19 mouse cellular contexts compared by ENCODE assay signal in genomic region chr19:44904141-44904720, GRCm38 (mm10). TPM values are rescaled to one million over a fixed set of nuclear protein-coding genes. Genes with fewer than 3 reads are reported as not detected.
DNase-seq lines count a peak whose midpoint lies in the region; ATAC-seq and TF ChIP-seq lines count a peak whose summit lies in the region.
"Had no signal": no experiment of that assay in that cellular context is flagged by ENCODE, and none has a peak within 500 bp of the region (broad histone marks: within the 10 kb centered on the region; RNA-seq: fewer than 3 reads in every experiment).

No protein-coding gene starts in this region.

- no peak for ATAC-seq in intestine, embryonic 14.5 days (replicated peaks; ENCODE audit: low FRiP score, low TSS enrichment, low read depth)
- no peak for ATAC-seq in intestine, postnatal 0 days
- ATAC-seq in embryonic facial prominence, embryonic 15.5 days (ENCODE audit: insufficient number of reproducible peaks, low FRiP score, low TSS enrichment, low read depth): 0 out of 2 replicates have a peak, but pooled peaks have one; percentile 17
- ATAC-seq in liver, postnatal 0 days: no peak
- ATAC-seq: activated CD4-positive, CD25-positive, alpha-beta regulatory T cell, adult 4 months; forebrain, embryonic 13.5 days; Patski had no signal

- H3K4me2 ChIP-seq in intestine, embryonic 14.5 days (ENCODE audit: low read length): no peak overlapping the region
- H3K4me2 ChIP-seq in intestine, postnatal 0 days (replicated peaks; ENCODE audit: low read depth): no peak overlapping the region
- H3K4me2 ChIP-seq in embryonic facial prominence, embryonic 15.5 days (replicated peaks): no peak overlapping the region
- H3K4me2 ChIP-seq in myocyte (ENCODE audit: low read depth): no peak overlapping the region
- no peak overlapping the region for H3K4me2 ChIP-seq in liver, postnatal 0 days (ENCODE audit: low read depth, low read length)
- H3K4me2 ChIP-seq: forebrain, embryonic 13.5 days; heart, embryonic 12.5 days; midbrain, embryonic 11.5 days had no signal

- peaks cover 79% of the 10 kb centered on the region for H3K4me1 ChIP-seq in intestine, embryonic 14.5 days (replicated peaks; ENCODE audit: control insufficient read depth, insufficient read depth, low read length)
- peaks cover 19% of the 10 kb centered on the region for H3K4me1 ChIP-seq in intestine, postnatal 0 days (replicated peaks; ENCODE audit: control insufficient read depth, insufficient read depth, low read length)
- H3K4me1 ChIP-seq in embryonic facial prominence, embryonic 10.5 days: peaks cover 79% of the 10 kb centered on the region
- peaks cover 26% of the 10 kb centered on the region for H3K4me1 ChIP-seq in embryonic facial prominence, embryonic 15.5 days
- peaks cover 4% of the 10 kb centered on the region; the same call in 1 of the 2 replicates for H3K4me1 ChIP-seq in liver, postnatal 0 days (ENCODE audit: insufficient read depth)

- no peaks in the 10 kb centered on the region for H3K9me3 ChIP-seq in intestine, embryonic 14.5 days (ENCODE audit: control insufficient read depth, low read length)
- H3K9me3 ChIP-seq in intestine, postnatal 0 days (ENCODE audit: control insufficient read depth): no peaks in the 10 kb centered on the region
- no peaks in the 10 kb centered on the region for H3K9me3 ChIP-seq in embryonic facial prominence, embryonic 10.5 days
- no peaks in the 10 kb centered on the region for H3K9me3 ChIP-seq in embryonic facial prominence, embryonic 15.5 days (replicated peaks)
- no peaks in the 10 kb centered on the region for H3K9me3 ChIP-seq in liver, postnatal 0 days (ENCODE audit: low read length)
- H3K9me3 ChIP-seq: forebrain, embryonic 13.5 days; heart, embryonic 12.5 days had no signal

- H3ac ChIP-seq in myocyte (ENCODE audit: control insufficient read depth, insufficient read length): no peak overlapping the region

- WGBS in intestine, embryonic 14.5 days: 32% methylated on average over 6 of the region's 6 CpGs
- WGBS in intestine, postnatal 0 days: 56% methylated on average over 6 of the region's 6 CpGs
- WGBS in embryonic facial prominence, embryonic 10.5 days: 26% methylated on average over 6 of the region's 6 CpGs
- 25% methylated on average over 6 of the region's 6 CpGs for WGBS in embryonic facial prominence, embryonic 15.5 days
- WGBS in liver, postnatal 0 days (ENCODE audit: insufficient replicate concordance): 51% methylated on average over 6 of the region's 6 CpGs

- no peaks in the 10 kb centered on the region for H3K36me3 ChIP-seq in intestine, embryonic 14.5 days (ENCODE audit: control insufficient read depth, insufficient read depth, low read length)
- no peaks in the 10 kb centered on the region for H3K36me3 ChIP-seq in intestine, postnatal 0 days (ENCODE audit: control insufficient read depth, insufficient read depth)
- H3K36me3 ChIP-seq in embryonic facial prominence, embryonic 10.5 days (replicated peaks): no peaks in the 10 kb centered on the region
- no peaks in the 10 kb centered on the region for H3K36me3 ChIP-seq in embryonic facial prominence, embryonic 15.5 days
- no peaks in the 10 kb centered on the region for H3K36me3 ChIP-seq in myocyte (ENCODE audit: control insufficient read depth, insufficient read depth)
- H3K36me3 ChIP-seq in liver, postnatal 0 days (replicated peaks; ENCODE audit: insufficient read depth, low read length): no peaks in the 10 kb centered on the region
- H3K36me3 ChIP-seq: heart, embryonic 12.5 days had no signal

- H3K27me3 ChIP-seq in intestine, embryonic 14.5 days (replicated peaks; ENCODE audit: control insufficient read depth, insufficient read depth, low read length): no peaks in the 10 kb centered on the region
- H3K27me3 ChIP-seq in intestine, postnatal 0 days (replicated peaks; ENCODE audit: control insufficient read depth, insufficient read depth, low read length): no peaks in the 10 kb centered on the region
- peaks cover 15% of the 10 kb centered on the region; the same call in 1 of the 2 replicates for H3K27me3 ChIP-seq in embryonic facial prominence, embryonic 10.5 days (replicated peaks; ENCODE audit: low read depth, poor library complexity, severe bottlenecking)
- no peaks in the 10 kb centered on the region for H3K27me3 ChIP-seq in embryonic facial prominence, embryonic 15.5 days
- no peaks in the 10 kb centered on the region for H3K27me3 ChIP-seq in myocyte (ENCODE audit: control insufficient read depth, insufficient read depth, insufficient read length)
- H3K27me3 ChIP-seq in liver, postnatal 0 days (ENCODE audit: insufficient read depth, low read length): no peaks in the 10 kb centered on the region
- H3K27me3 ChIP-seq: forebrain, embryonic 13.5 days; heart, embryonic 12.5 days; Patski had no signal

- TF ChIP-seq CTCF in intestine, postnatal 0 days (IDR thresholded peaks at IDR 0.05; ENCODE audit: low read depth): no peak
- no peak for TF ChIP-seq CTCF in liver, postnatal 0 days (IDR thresholded peaks at IDR 0.05; ENCODE audit: low read depth)

- TF ChIP-seq POLR2A in myocyte (IDR thresholded peaks at IDR 0.05; ENCODE audit: insufficient read length, low read depth): no peak

- no peak for TF ChIP-seq EP300 in liver, postnatal 0 days (IDR thresholded peaks at IDR 0.05; ENCODE audit: low read depth)

- DNase-seq in intestine, embryonic 14.5 days (ENCODE audit: low spot score): no peak
- DNase-seq in embryonic facial prominence, embryonic 10.5 days (ENCODE audit: low spot score): no peak
- no peak for DNase-seq in liver, postnatal 0 days
- no peak for DNase-seq in layer of hippocampus, postnatal 14 days (ENCODE audit: low spot score in 2 of 2)
- DNase-seq: adrenal gland, postnatal 25 days; cerebellum, adult 9-10 months; gastrocnemius, postnatal 25 days; heart, postnatal 36 days; layer of hippocampus, postnatal 36 days; thymus, adult 18-20 months had no signal

- no peak overlapping the region for H3K4me3 ChIP-seq in intestine, embryonic 14.5 days (ENCODE audit: low read depth, low read length)
- H3K4me3 ChIP-seq in intestine, postnatal 0 days (ENCODE audit: low read depth, low read length): no peak overlapping the region
- no peak overlapping the region for H3K4me3 ChIP-seq in embryonic facial prominence, embryonic 10.5 days
- no peak overlapping the region for H3K4me3 ChIP-seq in embryonic facial prominence, embryonic 15.5 days (replicated peaks)
- no peak overlapping the region for H3K4me3 ChIP-seq in myocyte
- no peak overlapping the region for H3K4me3 ChIP-seq in liver, postnatal 0 days (ENCODE audit: low read depth, low read length)
- H3K4me3 ChIP-seq: forebrain, embryonic 13.5 days; heart, embryonic 12.5 days had no signal

- no peak overlapping the region for H3K9ac ChIP-seq in intestine, embryonic 14.5 days (ENCODE audit: low read length)
- H3K9ac ChIP-seq in intestine, postnatal 0 days (ENCODE audit: low read depth, low read length): no peak overlapping the region
- H3K9ac ChIP-seq in embryonic facial prominence, embryonic 15.5 days: no peak overlapping the region
- H3K9ac ChIP-seq in liver, postnatal 0 days (replicated peaks): no peak overlapping the region
- H3K9ac ChIP-seq: forebrain, embryonic 13.5 days; heart, embryonic 12.5 days; liver, embryonic 14.5 days had no signal

- H3K27ac ChIP-seq in intestine, embryonic 14.5 days (ENCODE audit: low read depth): peak overlapping the region; percentile 84
- H3K27ac ChIP-seq in intestine, postnatal 0 days (ENCODE audit: low read depth, low read length): no peak overlapping the region
- H3K27ac ChIP-seq in embryonic facial prominence, embryonic 10.5 days (replicated peaks): peak overlapping the region; percentile 49
- H3K27ac ChIP-seq in embryonic facial prominence, embryonic 15.5 days (replicated peaks): no peak overlapping the region
- H3K27ac ChIP-seq in liver, postnatal 0 days (ENCODE audit: low read depth): no peak overlapping the region
- H3K27ac ChIP-seq: forebrain, embryonic 13.5 days; liver, embryonic 14.5 days had no signal

- no peaks in the 10 kb centered on the region for H3K79me2 ChIP-seq in myocyte (ENCODE audit: control insufficient read depth, insufficient read depth)

TF ChIP-seq in myocyte, 11 proteins besides CTCF, POLR2A, EP300 and RAD21:
- TF ChIP-seq REST (IDR thresholded peaks at IDR 0.05; ENCODE audit: insufficient read depth, insufficient read length): no peak
- TF ChIP-seq MYOD1 (IDR thresholded peaks at IDR 0.05; ENCODE audit: control insufficient read depth in 1 of 3, insufficient read length in 2 of 3, low read depth in 2 of 3): peak in 2 of 3 experiments; percentile 36 to 87
- no peak for TF ChIP-seq TCF3 (IDR thresholded peaks at IDR 0.05; ENCODE audit: insufficient read length, low read depth)
- no peak for TF ChIP-seq POLR2AphosphoS2 (IDR thresholded peaks at IDR 0.05; ENCODE audit: insufficient read length, low read depth)
- no peak for TF ChIP-seq E2F4 (IDR thresholded peaks at IDR 0.05; ENCODE audit: insufficient read depth)
- no peak for TF ChIP-seq TCF12 (IDR thresholded peaks at IDR 0.05; ENCODE audit: insufficient read depth, poor library complexity, severe bottlenecking)
- no peak for TF ChIP-seq USF1 (IDR thresholded peaks at IDR 0.05; ENCODE audit: low read depth)
- TF ChIP-seq CEBPB (IDR thresholded peaks at IDR 0.05; ENCODE audit: insufficient read depth, poor library complexity, severe bottlenecking): no peak
- no peak for TF ChIP-seq SRF (IDR thresholded peaks at IDR 0.05; ENCODE audit: control insufficient read depth, insufficient read length, low read depth)
- peak in 1 of 3 experiments; percentile 41 for TF ChIP-seq MYOG (IDR thresholded peaks at IDR 0.05; ENCODE audit: control insufficient read depth in 1 of 3, insufficient read depth in 1 of 3, insufficient read length in 2 of 3, low read depth in 2 of 3)
- TF ChIP-seq MAX (IDR thresholded peaks at IDR 0.05; ENCODE audit: low read depth): no peak

RNA-seq across cellular contexts. Expression of gene Slf2, which starts 26.7 kb away (rescaled TPM):
- polyA plus RNA-seq in intestine, embryonic 14.5 days (2014; fragmentation: Nextera tagmentation; extraction: Ambion mirVana): 54.1 and 60.8 TPM in 2 replicates
- 11.4 and 13.4 TPM in 2 replicates for polyA plus RNA-seq in intestine, postnatal 0 days (2015; fragmentation: Nextera tagmentation; extraction: Ambion mirVana)
- polyA plus RNA-seq in embryonic facial prominence, embryonic 10.5 days (2016; fragmentation: Nextera tagmentation; extraction: Ambion mirVana): 56.3 and 57.8 TPM in 2 replicates
- 27.1 and 32.3 TPM in 2 replicates for polyA plus RNA-seq in embryonic facial prominence, embryonic 15.5 days (2015; fragmentation: Nextera tagmentation; extraction: Ambion mirVana)
- 6.6 TPM for polyA plus RNA-seq in myocyte (2012; fragmentation: generic; extraction: Trizol)
- polyA plus RNA-seq in liver, postnatal 0 days (2015; fragmentation: Nextera tagmentation; extraction: Ambion mirVana): 6.5 and 7.5 TPM in 2 replicates
- total RNA-seq in layer of hippocampus, postnatal 14 days (2021): 10 to 100 TPM; 30.8 to 34.0 TPM

Comparison
In these comparisons a context has a peak if more than half of its experiments do, and no peak if none do; other contexts are left out.
1. H3K27ac ChIP-seq: peak in intestine, embryonic 14.5 days (single experiment) and embryonic facial prominence, embryonic 10.5 days (single experiment); none in intestine, postnatal 0 days (single experiment), embryonic facial prominence, embryonic 15.5 days (single experiment) and liver, postnatal 0 days (single experiment).